Mouse (Mus musculus) cerebellum, postnatal 10 days (tissue): ENCODE results near the gene Csf2rb2.

Experiments used
- DNase-seq, 2 experiments: peaks; one replicate each; pipeline ENCODE4 v3.0.0; 2021; ENCODE audit warnings: mixed read lengths in 2 of 2

Gene Csf2rb2

GRCm38 (mm10) chr15:78254751-78255150, 50.8 kb downstream of the Csf2rb2 start:
- peak; percentile 88 to 90 for DNase-seq

GRCm38 (mm10) chr15:78248410-78248809, 57.1 kb downstream of the Csf2rb2 start:
- DNase-seq: no peak

- no peak for DNase-seq
These were observed 57.9 kb downstream of the Csf2rb2 start for GRCm38 (mm10) chr15:78247659-78248058.

GRCm38 (mm10) chr15:78246143-78247116, 59.1 kb downstream of the Csf2rb2 start:
- DNase-seq: no peak

- DNase-seq: no peak
These were observed 60.6 kb downstream of the Csf2rb2 start, which contains the start of gene Ncf4 for GRCm38 (mm10) chr15:78244695-78245492. Gene Ncf4, plus strand, starts transcription at chr15:78244801.

GRCm38 (mm10) chr15:78243774-78244173, 61.7 kb downstream of the Csf2rb2 start:
- peak in 1 of 2 experiments; percentile 29 for DNase-seq

- no peak for DNase-seq
These were observed 62.5 kb downstream of the Csf2rb2 start for GRCm38 (mm10) chr15:78243061-78243460.

- no peak for DNase-seq
These were observed 64.2 kb downstream of the Csf2rb2 start for GRCm38 (mm10) chr15:78241335-78241734.

- DNase-seq: no peak
These were observed 65.4 kb downstream of the Csf2rb2 start for GRCm38 (mm10) chr15:78239956-78240617.

GRCm38 (mm10) chr15:78239453-78239852, 66.1 kb downstream of the Csf2rb2 start:
- peak; percentile 89 to 94 for DNase-seq

GRCm38 (mm10) chr15:78234823-78235509, 70.6 kb downstream of the Csf2rb2 start:
- DNase-seq: no peak
